Mouse (Mus musculus): ENCODE results near the gene Ppm1l. TPM values are rescaled to one million over a fixed set of nuclear protein-coding genes. Genes with fewer than 3 reads are reported as not detected.

Ppm1l gene
- polyA plus RNA-seq, 1 experiment, result 6.8 TPM

DNA sequence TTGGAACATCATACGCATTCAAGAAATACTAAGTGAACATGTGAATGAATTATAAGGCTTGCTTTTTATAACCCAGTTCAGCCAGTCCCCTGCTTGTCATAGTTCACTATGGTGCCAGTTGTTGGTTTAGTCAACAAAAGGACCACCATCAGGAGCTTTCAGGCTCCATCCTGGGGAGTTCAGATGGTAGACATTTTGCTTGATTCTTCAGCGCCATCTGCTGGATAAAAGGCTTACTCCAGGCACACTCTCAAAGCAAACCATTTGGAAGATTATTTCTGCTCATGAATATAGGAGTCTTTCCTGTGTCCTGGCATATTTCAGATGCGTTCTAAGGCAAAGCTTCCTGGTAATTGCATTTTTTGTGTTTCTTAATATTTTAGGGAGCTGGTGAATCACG lies 165.2 kb downstream of the Ppm1l start:
- Histone ChIP-seq H3ac (ENCODE audit: control insufficient read depth, insufficient read length) (no peak overlapping the region), H3K79me2 (ENCODE audit: control insufficient read depth, insufficient read depth) (no peaks in the 10 kb centered on the region), H3K4me3 (no peak overlapping the region), H3K36me3 (ENCODE audit: control insufficient read depth, insufficient read depth) (no peaks in the 10 kb centered on the region), H3K4me2 (ENCODE audit: low read depth) (no peak overlapping the region), H3K27me3 (ENCODE audit: control insufficient read depth, insufficient read depth, insufficient read length) (no peaks in the 10 kb centered on the region)
- TF ChIP-seq TCF12 (IDR thresholded peaks at IDR 0.05; ENCODE audit: insufficient read depth, poor library complexity, severe bottlenecking), result no peak
- TF ChIP-seq TCF3 (IDR thresholded peaks at IDR 0.05; ENCODE audit: insufficient read length, low read depth), result no peak
- TF ChIP-seq E2F4 (IDR thresholded peaks at IDR 0.05; ENCODE audit: insufficient read depth), result no peak
- no peak for TF ChIP-seq REST (IDR thresholded peaks at IDR 0.05; ENCODE audit: insufficient read depth, insufficient read length)
- no peak for TF ChIP-seq POLR2AphosphoS2 (IDR thresholded peaks at IDR 0.05; ENCODE audit: insufficient read length, low read depth)
- TF ChIP-seq CEBPB (IDR thresholded peaks at IDR 0.05; ENCODE audit: insufficient read depth, poor library complexity, severe bottlenecking), result no peak
- TF ChIP-seq SRF (IDR thresholded peaks at IDR 0.05; ENCODE audit: control insufficient read depth, insufficient read length, low read depth), result no peak
- TF ChIP-seq MAX (IDR thresholded peaks at IDR 0.05; ENCODE audit: low read depth), result no peak
- TF ChIP-seq MYOD1 (IDR thresholded peaks at IDR 0.05; ENCODE audit: control insufficient read depth in 1 of 3, insufficient read length in 2 of 3, low read depth in 2 of 3), result no peak
- no peak for TF ChIP-seq USF1 (IDR thresholded peaks at IDR 0.05; ENCODE audit: low read depth)
- no peak for TF ChIP-seq POLR2A (IDR thresholded peaks at IDR 0.05; ENCODE audit: insufficient read length, low read depth)

DNA sequence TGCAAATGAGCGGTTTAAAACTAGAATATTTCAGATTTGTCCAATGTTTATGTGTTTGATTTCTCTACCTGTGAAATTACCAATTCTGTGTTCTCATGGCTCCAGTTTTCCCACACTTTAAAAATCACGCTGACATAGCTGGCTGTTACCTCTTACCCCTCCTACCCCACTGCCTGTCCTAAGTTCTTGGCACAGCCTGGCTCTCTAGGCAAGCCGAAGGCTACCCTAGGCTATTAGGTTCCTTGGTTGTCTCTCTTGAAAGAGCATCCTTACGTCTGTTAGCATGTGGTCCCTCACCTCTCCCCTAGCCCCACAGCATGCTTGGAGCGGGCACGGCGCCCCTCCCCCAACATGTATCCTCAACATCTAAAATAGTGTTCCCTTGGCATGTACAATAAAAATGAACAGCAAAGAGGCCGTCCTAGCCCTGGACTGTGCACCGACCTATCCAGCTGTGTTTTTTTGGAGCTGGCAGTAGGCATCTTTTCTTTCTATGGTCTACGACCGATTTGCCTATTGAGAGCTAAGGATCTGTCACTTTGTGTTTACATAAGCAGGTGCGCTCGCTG lies 167.4 kb downstream of the Ppm1l start:
- TF ChIP-seq SRF (IDR thresholded peaks at IDR 0.05; ENCODE audit: control insufficient read depth, insufficient read length, low read depth) (no peak), MYOG (IDR thresholded peaks at IDR 0.05; ENCODE audit: control insufficient read depth in 1 of 3, insufficient read depth in 1 of 3, insufficient read length in 2 of 3, low read depth in 2 of 3) (no peak), USF1 (IDR thresholded peaks at IDR 0.05; ENCODE audit: low read depth) (no peak), MAX (IDR thresholded peaks at IDR 0.05; ENCODE audit: low read depth) (no peak), TCF3 (IDR thresholded peaks at IDR 0.05; ENCODE audit: insufficient read length, low read depth) (no peak), POLR2AphosphoS2 (IDR thresholded peaks at IDR 0.05; ENCODE audit: insufficient read length, low read depth) (no peak), MYOD1 (IDR thresholded peaks at IDR 0.05; ENCODE audit: control insufficient read depth in 1 of 3, insufficient read length in 2 of 3, low read depth in 2 of 3) (no peak), TCF12 (IDR thresholded peaks at IDR 0.05; ENCODE audit: insufficient read depth, poor library complexity, severe bottlenecking) (no peak), E2F4 (IDR thresholded peaks at IDR 0.05; ENCODE audit: insufficient read depth) (no peak), POLR2A (IDR thresholded peaks at IDR 0.05; ENCODE audit: insufficient read length, low read depth) (no peak), CEBPB (IDR thresholded peaks at IDR 0.05; ENCODE audit: insufficient read depth, poor library complexity, severe bottlenecking) (no peak), REST (IDR thresholded peaks at IDR 0.05; ENCODE audit: insufficient read depth, insufficient read length) (no peak)
- H3K36me3 ChIP-seq (ENCODE audit: control insufficient read depth, insufficient read depth), result no peaks in the 10 kb centered on the region
- H3ac ChIP-seq (ENCODE audit: control insufficient read depth, insufficient read length), result no peak overlapping the region
- H3K27me3 ChIP-seq (ENCODE audit: control insufficient read depth, insufficient read depth, insufficient read length), result no peaks in the 10 kb centered on the region
- H3K4me2 ChIP-seq (ENCODE audit: low read depth), result no peak overlapping the region
- H3K4me3 ChIP-seq, result no peak overlapping the region
- H3K79me2 ChIP-seq (ENCODE audit: control insufficient read depth, insufficient read depth), result no peaks in the 10 kb centered on the region

- H3K4me2 ChIP-seq (ENCODE audit: low read depth), result no peak overlapping the region
- H3K36me3 ChIP-seq (ENCODE audit: control insufficient read depth, insufficient read depth), result no peaks in the 10 kb centered on the region
- H3K4me3 ChIP-seq, result no peak overlapping the region
- TF ChIP-seq REST (IDR thresholded peaks at IDR 0.05; ENCODE audit: insufficient read depth, insufficient read length) (no peak), TCF3 (IDR thresholded peaks at IDR 0.05; ENCODE audit: insufficient read length, low read depth) (no peak), CEBPB (IDR thresholded peaks at IDR 0.05; ENCODE audit: insufficient read depth, poor library complexity, severe bottlenecking) (no peak), MYOG (IDR thresholded peaks at IDR 0.05; ENCODE audit: control insufficient read depth in 1 of 3, insufficient read depth in 1 of 3, insufficient read length in 2 of 3, low read depth in 2 of 3) (peak in 1 of 3 experiments; percentile 11)
- no peaks in the 10 kb centered on the region for H3K79me2 ChIP-seq (ENCODE audit: control insufficient read depth, insufficient read depth)
- H3K27me3 ChIP-seq (ENCODE audit: control insufficient read depth, insufficient read depth, insufficient read length), result no peaks in the 10 kb centered on the region
- H3ac ChIP-seq (ENCODE audit: control insufficient read depth, insufficient read length), result no peak overlapping the region
Measured at GRCm38 (mm10) chr3:69484582-69484981, 167.9 kb downstream of the Ppm1l start.

GRCm38 (mm10) chr3:69485347-69485746 lies 168.7 kb downstream of the Ppm1l start:
- TF ChIP-seq SRF (IDR thresholded peaks at IDR 0.05; ENCODE audit: control insufficient read depth, insufficient read length, low read depth) (no peak), POLR2AphosphoS2 (IDR thresholded peaks at IDR 0.05; ENCODE audit: insufficient read length, low read depth) (no peak), TCF12 (IDR thresholded peaks at IDR 0.05; ENCODE audit: insufficient read depth, poor library complexity, severe bottlenecking) (no peak), POLR2A (IDR thresholded peaks at IDR 0.05; ENCODE audit: insufficient read length, low read depth) (no peak)

DNA sequence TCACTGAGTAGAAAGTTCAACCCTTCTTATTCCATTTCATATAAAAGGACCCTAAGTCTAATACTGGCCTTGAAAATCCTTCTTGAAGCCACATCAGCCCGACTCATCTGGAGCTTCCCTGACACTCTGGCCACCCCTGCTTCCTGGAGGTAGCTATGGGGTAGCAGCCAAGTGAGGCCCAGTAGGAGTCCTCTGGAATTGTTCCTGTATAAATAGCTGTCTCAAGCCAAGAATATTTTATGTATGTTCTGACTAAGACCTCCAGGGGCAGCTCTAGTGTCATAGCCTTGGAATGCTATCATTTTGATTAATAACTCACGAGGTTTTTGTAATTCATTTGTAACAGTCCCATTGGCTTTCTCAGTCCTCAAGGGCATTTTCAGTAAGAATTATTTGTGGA lies 169.1 kb downstream of the Ppm1l start:
- TF ChIP-seq POLR2AphosphoS2 (IDR thresholded peaks at IDR 0.05; ENCODE audit: insufficient read length, low read depth) (no peak), SRF (IDR thresholded peaks at IDR 0.05; ENCODE audit: control insufficient read depth, insufficient read length, low read depth) (no peak), POLR2A (IDR thresholded peaks at IDR 0.05; ENCODE audit: insufficient read length, low read depth) (no peak), E2F4 (IDR thresholded peaks at IDR 0.05; ENCODE audit: insufficient read depth) (no peak), TCF12 (IDR thresholded peaks at IDR 0.05; ENCODE audit: insufficient read depth, poor library complexity, severe bottlenecking) (no peak), REST (IDR thresholded peaks at IDR 0.05; ENCODE audit: insufficient read depth, insufficient read length) (no peak), MAX (IDR thresholded peaks at IDR 0.05; ENCODE audit: low read depth) (no peak), CEBPB (IDR thresholded peaks at IDR 0.05; ENCODE audit: insufficient read depth, poor library complexity, severe bottlenecking) (no peak), MYOG (IDR thresholded peaks at IDR 0.05; ENCODE audit: control insufficient read depth in 1 of 3, insufficient read depth in 1 of 3, insufficient read length in 2 of 3, low read depth in 2 of 3) (no peak), MYOD1 (IDR thresholded peaks at IDR 0.05; ENCODE audit: control insufficient read depth in 1 of 3, insufficient read length in 2 of 3, low read depth in 2 of 3) (no peak), TCF3 (IDR thresholded peaks at IDR 0.05; ENCODE audit: insufficient read length, low read depth) (no peak), USF1 (IDR thresholded peaks at IDR 0.05; ENCODE audit: low read depth) (no peak)

More at GRCm38 (mm10) chr3:69485347-69485746, 168.7 kb downstream of the Ppm1l start:
- Histone ChIP-seq H3K4me2 (ENCODE audit: low read depth) (peak overlapping the region; percentile 2), H3K36me3 (ENCODE audit: control insufficient read depth, insufficient read depth) (no peaks in the 10 kb centered on the region), H3K4me3 (no peak overlapping the region), H3K79me2 (ENCODE audit: control insufficient read depth, insufficient read depth) (no peaks in the 10 kb centered on the region), H3ac (ENCODE audit: control insufficient read depth, insufficient read length) (no peak overlapping the region), H3K27me3 (ENCODE audit: control insufficient read depth, insufficient read depth, insufficient read length) (no peaks in the 10 kb centered on the region)

More for the DNA sequence above, 169.1 kb downstream of the Ppm1l start:
- Histone ChIP-seq H3K79me2 (ENCODE audit: control insufficient read depth, insufficient read depth) (no peaks in the 10 kb centered on the region), H3K36me3 (ENCODE audit: control insufficient read depth, insufficient read depth) (no peaks in the 10 kb centered on the region), H3K4me3 (no peak overlapping the region), H3K4me2 (ENCODE audit: low read depth) (peak overlapping the region; percentile 2), H3K27me3 (ENCODE audit: control insufficient read depth, insufficient read depth, insufficient read length) (no peaks in the 10 kb centered on the region), H3ac (ENCODE audit: control insufficient read depth, insufficient read length) (no peak overlapping the region)

Data from myocyte (in vitro differentiated cells).